Mouse (Mus musculus): ENCODE data around the gene Hoxb6.

DNA sequence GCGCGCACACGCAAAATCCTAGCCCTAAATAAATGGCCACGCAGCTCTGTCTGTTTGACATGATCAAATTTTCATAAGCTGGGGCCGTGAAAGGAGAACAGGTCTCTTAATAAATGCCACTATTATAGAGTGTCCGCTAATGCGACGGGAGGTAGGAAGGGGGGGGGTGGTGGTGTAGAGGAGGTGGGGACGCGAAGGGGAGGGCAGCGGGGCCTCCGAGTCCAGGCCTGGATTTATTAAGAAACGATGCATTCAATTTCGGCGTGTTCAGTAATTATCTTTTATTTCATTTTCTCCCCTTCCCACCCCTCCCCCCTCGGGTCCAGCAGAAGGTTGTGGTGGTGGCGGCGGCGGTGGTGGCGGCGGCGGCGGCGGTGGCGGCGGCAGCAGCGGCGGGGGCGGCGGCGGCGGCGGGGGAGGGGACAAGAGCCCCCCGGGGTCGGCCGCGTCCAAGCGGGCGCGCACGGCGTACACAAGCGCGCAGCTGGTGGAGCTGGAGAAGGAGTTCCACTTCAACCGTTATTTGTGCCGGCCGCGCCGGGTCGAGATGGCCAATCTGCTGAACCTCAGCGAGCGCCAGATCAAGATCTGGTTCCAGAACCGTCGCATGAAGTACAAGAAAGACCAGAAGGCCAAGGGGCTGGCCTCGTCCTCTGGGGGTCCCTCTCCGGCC is 53.1 kb downstream of the Hoxb6 start:
- TF ChIP-seq CTCF (IDR thresholded peaks at IDR 0.05; ENCODE audit: low read depth, low read length) (no peak), POLR2A (IDR thresholded peaks at IDR 0.05; ENCODE audit: extremely low read depth, insufficient read depth, low read length) (no peak)

Measured in liver, adult 2 months (tissue).